Mouse (Mus musculus): ENCODE data around the gene Ppp6r3. TPM values are rescaled to one million over a fixed set of nuclear protein-coding genes. Genes with fewer than 3 reads are reported as not detected.
A peak's percentile ranks its signal among the peaks of the same experiment; 100 is the strongest.

Gene Ppp6r3
- polyA plus RNA-seq, 1 experiment from 2014 or later = 41.3 TPM

DNA sequence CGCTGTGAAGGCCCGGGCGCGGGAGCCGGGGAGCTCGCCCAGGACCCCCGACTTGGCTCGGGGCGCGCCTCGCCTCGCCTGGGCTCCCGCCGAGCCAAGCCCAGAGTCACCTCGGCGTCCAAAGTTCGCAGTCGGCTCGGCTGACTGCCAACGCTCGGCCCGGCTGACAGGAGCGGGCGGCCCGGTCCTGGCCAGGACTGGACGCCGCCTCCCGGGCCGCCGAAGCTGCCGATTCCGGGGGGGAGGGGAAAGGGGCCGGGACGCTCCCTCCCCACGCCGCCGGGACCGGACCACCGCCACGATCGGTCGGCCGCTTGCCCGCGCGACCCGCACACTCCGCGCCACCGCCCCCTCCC lies 295 bp downstream of the Ppp6r3 start:
- Histone ChIP-seq H3K4me3 (peak overlapping the region; percentile 87), H3K9ac (peak overlapping the region; percentile 86), H3K9me3 (replicated peaks) (no peaks in the 10 kb centered on the region), H3K4me1 (replicated peaks) (peaks cover 43% of the 10 kb centered on the region), H3K27ac (peak overlapping the region; percentile 97), H3K27me3 (no peaks in the 10 kb centered on the region), H3K4me2 (peak overlapping the region; percentile 67), H3K36me3 (no peaks in the 10 kb centered on the region)
- under 1% methylated on average over 45 of the region's 50 CpGs for WGBS
- ATAC-seq (replicated peaks; ENCODE audit: insufficient number of reproducible peaks, insufficient read depth, low FRiP score, low read depth) = peak; percentile 48

GRCm38 (mm10) chr19:3574593-3575094 lies 905 bp downstream of the Ppp6r3 start:
- WGBS = 2% methylated on average over 9 of the region's 9 CpGs
- peaks cover 46% of the 10 kb centered on the region for H3K4me1 ChIP-seq (replicated peaks)
- ATAC-seq (replicated peaks; ENCODE audit: insufficient number of reproducible peaks, insufficient read depth, low FRiP score, low read depth) = no peak
- no peaks in the 10 kb centered on the region for H3K27me3 ChIP-seq
- H3K9ac ChIP-seq = peak overlapping the region; percentile 86
- H3K4me3 ChIP-seq = peak overlapping the region; percentile 87
- H3K36me3 ChIP-seq = no peaks in the 10 kb centered on the region
- H3K9me3 ChIP-seq (replicated peaks) = no peaks in the 10 kb centered on the region
- peak overlapping the region; percentile 97 for H3K27ac ChIP-seq
- H3K4me2 ChIP-seq = peak overlapping the region; percentile 67

GRCm38 (mm10) chr19:3564309-3564708 lies 11.2 kb downstream of the Ppp6r3 start:
- no peaks in the 10 kb centered on the region for H3K27me3 ChIP-seq
- H3K9me3 ChIP-seq (replicated peaks) = no peaks in the 10 kb centered on the region
- H3K4me2 ChIP-seq = peak overlapping the region; percentile 54
- 26% methylated on average over 3 of the region's 3 CpGs for WGBS
- H3K27ac ChIP-seq = peak overlapping the region; percentile 87
- 0 out of 2 replicates have a peak overlapping the region, but pooled peaks have one; percentile 29 for H3K9ac ChIP-seq
- no peak overlapping the region for H3K4me3 ChIP-seq
- no peaks in the 10 kb centered on the region for H3K36me3 ChIP-seq
- H3K4me1 ChIP-seq (replicated peaks) = peaks cover 55% of the 10 kb centered on the region
- peak; percentile 83 for ATAC-seq (replicated peaks; ENCODE audit: insufficient number of reproducible peaks, insufficient read depth, low FRiP score, low read depth)

GRCm38 (mm10) chr19:3562752-3563151 lies 12.8 kb downstream of the Ppp6r3 start:
- H3K36me3 ChIP-seq = no peaks in the 10 kb centered on the region
- no peak overlapping the region for H3K4me2 ChIP-seq
- H3K9me3 ChIP-seq (replicated peaks) = no peaks in the 10 kb centered on the region
- no peaks in the 10 kb centered on the region for H3K27me3 ChIP-seq
- WGBS = 77% methylated on average over 6 of the region's 6 CpGs
- H3K27ac ChIP-seq = no peak overlapping the region
- peaks cover 43% of the 10 kb centered on the region for H3K4me1 ChIP-seq (replicated peaks)
- ATAC-seq (replicated peaks; ENCODE audit: insufficient number of reproducible peaks, insufficient read depth, low FRiP score, low read depth) = no peak
- no peak overlapping the region for H3K4me3 ChIP-seq
- no peak overlapping the region for H3K9ac ChIP-seq

GRCm38 (mm10) chr19:3562298-3562697 lies 13.3 kb downstream of the Ppp6r3 start:
- 91% methylated on average over 2 of the region's 2 CpGs for WGBS
- H3K27me3 ChIP-seq = no peaks in the 10 kb centered on the region
- ATAC-seq (replicated peaks; ENCODE audit: insufficient number of reproducible peaks, insufficient read depth, low FRiP score, low read depth) = no peak

GRCm38 (mm10) chr19:3556169-3556827 lies 19.3 kb downstream of the Ppp6r3 start:
- H3K4me1 ChIP-seq (replicated peaks) = peaks cover 15% of the 10 kb centered on the region
- H3K27ac ChIP-seq = no peak overlapping the region
- WGBS = 85% methylated on average over 2 of the region's 2 CpGs
- no peak overlapping the region for H3K4me2 ChIP-seq
- no peak overlapping the region for H3K4me3 ChIP-seq
- no peaks in the 10 kb centered on the region for H3K36me3 ChIP-seq
- no peaks in the 10 kb centered on the region for H3K9me3 ChIP-seq (replicated peaks)
- no peak for ATAC-seq (replicated peaks; ENCODE audit: insufficient number of reproducible peaks, insufficient read depth, low FRiP score, low read depth)
- no peaks in the 10 kb centered on the region for H3K27me3 ChIP-seq
- H3K9ac ChIP-seq = no peak overlapping the region

More at GRCm38 (mm10) chr19:3562298-3562697, 13.3 kb downstream of the Ppp6r3 start:
- H3K36me3 ChIP-seq = no peaks in the 10 kb centered on the region
- H3K27ac ChIP-seq = no peak overlapping the region
- no peaks in the 10 kb centered on the region for H3K9me3 ChIP-seq (replicated peaks)
- H3K4me3 ChIP-seq = no peak overlapping the region
- no peak overlapping the region for H3K9ac ChIP-seq
- H3K4me2 ChIP-seq = no peak overlapping the region
- H3K4me1 ChIP-seq (replicated peaks) = peaks cover 40% of the 10 kb centered on the region

GRCm38 (mm10) chr19:3554785-3555184 lies 20.8 kb downstream of the Ppp6r3 start:
- no peak for ATAC-seq (replicated peaks; ENCODE audit: insufficient number of reproducible peaks, insufficient read depth, low FRiP score, low read depth)
- WGBS = 87% methylated on average over 8 of the region's 8 CpGs

DNA sequence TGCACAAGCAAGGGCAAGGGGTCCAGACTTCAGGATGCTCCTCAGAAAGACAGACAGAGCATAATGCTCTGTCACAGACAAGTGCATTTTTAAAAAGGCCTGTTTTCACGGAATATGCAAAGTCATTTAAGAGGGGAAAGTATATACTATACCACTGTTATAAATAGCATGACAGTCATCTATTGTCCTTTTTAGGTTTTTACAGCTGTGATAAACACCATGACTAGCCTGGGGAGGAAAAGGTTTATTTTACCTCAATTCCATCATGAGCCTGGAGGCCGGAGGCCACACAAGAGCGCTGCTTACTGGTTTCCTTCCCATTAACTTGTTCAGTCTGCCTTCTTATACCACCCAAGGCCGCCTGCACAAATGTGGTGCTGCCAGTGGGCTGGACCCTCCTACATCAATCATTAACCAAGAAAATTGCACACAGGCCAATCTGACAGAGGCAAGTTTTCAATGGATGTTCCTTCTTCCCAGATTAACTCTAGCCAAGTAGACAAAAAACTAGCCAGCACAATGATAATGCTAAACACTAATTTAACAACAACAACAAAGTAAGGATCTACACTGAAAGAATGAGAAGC lies 23.9 kb downstream of the Ppp6r3 start:
- WGBS = 62% methylated on average over 4 of the region's 4 CpGs
- H3K4me2 ChIP-seq = no peak overlapping the region
- H3K27ac ChIP-seq = no peak overlapping the region
- no peak overlapping the region for H3K4me3 ChIP-seq
- no peaks in the 10 kb centered on the region for H3K27me3 ChIP-seq
- ATAC-seq (replicated peaks; ENCODE audit: insufficient number of reproducible peaks, insufficient read depth, low FRiP score, low read depth) = no peak
- no peaks in the 10 kb centered on the region for H3K9me3 ChIP-seq (replicated peaks)
- peaks cover 17% of the 10 kb centered on the region for H3K4me1 ChIP-seq (replicated peaks)
- no peak overlapping the region for H3K9ac ChIP-seq
- no peaks in the 10 kb centered on the region for H3K36me3 ChIP-seq

More at GRCm38 (mm10) chr19:3554785-3555184, 20.8 kb downstream of the Ppp6r3 start:
- Histone ChIP-seq H3K4me2 (no peak overlapping the region), H3K4me1 (replicated peaks) (peaks cover 13% of the 10 kb centered on the region), H3K4me3 (no peak overlapping the region), H3K27ac (no peak overlapping the region), H3K36me3 (no peaks in the 10 kb centered on the region), H3K9ac (no peak overlapping the region), H3K9me3 (replicated peaks) (no peaks in the 10 kb centered on the region), H3K27me3 (no peaks in the 10 kb centered on the region)

GRCm38 (mm10) chr19:3550101-3550500 lies 25.4 kb downstream of the Ppp6r3 start:
- Histone ChIP-seq H3K27ac (no peak overlapping the region), H3K4me2 (no peak overlapping the region), H3K9me3 (replicated peaks) (no peaks in the 10 kb centered on the region), H3K9ac (no peak overlapping the region), H3K27me3 (no peaks in the 10 kb centered on the region), H3K4me1 (replicated peaks) (peaks cover 15% of the 10 kb centered on the region), H3K36me3 (no peaks in the 10 kb centered on the region), H3K4me3 (no peak overlapping the region)
- ATAC-seq (replicated peaks; ENCODE audit: insufficient number of reproducible peaks, insufficient read depth, low FRiP score, low read depth) = no peak
- 95% methylated on average over 1 of the region's 1 CpGs for WGBS

- Histone ChIP-seq H3K9ac (no peak overlapping the region), H3K36me3 (no peaks in the 10 kb centered on the region), H3K27ac (no peak overlapping the region), H3K4me1 (replicated peaks) (peaks cover 14% of the 10 kb centered on the region), H3K9me3 (replicated peaks) (no peaks in the 10 kb centered on the region), H3K27me3 (no peaks in the 10 kb centered on the region), H3K4me3 (no peak overlapping the region), H3K4me2 (no peak overlapping the region)
- no peak for ATAC-seq (replicated peaks; ENCODE audit: insufficient number of reproducible peaks, insufficient read depth, low FRiP score, low read depth)
- 80% methylated on average over 1 of the region's 1 CpGs for WGBS
Observed at GRCm38 (mm10) chr19:3549263-3549662, 26.3 kb downstream of the Ppp6r3 start.

DNA sequence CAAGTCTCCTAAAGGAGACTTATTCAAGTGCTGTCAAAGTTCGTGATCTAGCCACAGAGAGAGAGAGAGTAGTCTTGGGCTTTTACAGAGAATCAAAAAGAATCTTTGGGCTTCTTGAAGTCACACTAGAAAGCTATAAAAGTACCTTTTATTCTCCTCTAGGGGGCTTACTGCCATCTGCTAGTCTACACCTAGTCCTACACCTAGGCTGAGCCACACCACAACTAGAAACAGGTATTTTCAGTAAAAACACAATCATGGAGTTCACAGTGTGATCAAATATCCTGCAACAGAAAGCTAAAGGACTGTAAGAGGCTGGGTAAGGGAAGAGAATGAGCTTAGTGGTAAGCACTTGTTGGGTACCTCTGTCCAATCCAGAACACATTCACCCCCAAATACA lies 27.2 kb downstream of the Ppp6r3 start:
- Histone ChIP-seq H3K27ac (no peak overlapping the region), H3K4me1 (replicated peaks) (peaks cover 19% of the 10 kb centered on the region), H3K27me3 (no peaks in the 10 kb centered on the region), H3K36me3 (0 out of 2 replicates have a peak, but pooled peaks cover under 1% of the 10 kb centered on the region), H3K4me3 (no peak overlapping the region), H3K9me3 (replicated peaks) (no peaks in the 10 kb centered on the region), H3K9ac (no peak overlapping the region), H3K4me2 (no peak overlapping the region)
- WGBS = 88% methylated on average over 1 of the region's 1 CpGs
- ATAC-seq (replicated peaks; ENCODE audit: insufficient number of reproducible peaks, insufficient read depth, low FRiP score, low read depth) = no peak

DNA sequence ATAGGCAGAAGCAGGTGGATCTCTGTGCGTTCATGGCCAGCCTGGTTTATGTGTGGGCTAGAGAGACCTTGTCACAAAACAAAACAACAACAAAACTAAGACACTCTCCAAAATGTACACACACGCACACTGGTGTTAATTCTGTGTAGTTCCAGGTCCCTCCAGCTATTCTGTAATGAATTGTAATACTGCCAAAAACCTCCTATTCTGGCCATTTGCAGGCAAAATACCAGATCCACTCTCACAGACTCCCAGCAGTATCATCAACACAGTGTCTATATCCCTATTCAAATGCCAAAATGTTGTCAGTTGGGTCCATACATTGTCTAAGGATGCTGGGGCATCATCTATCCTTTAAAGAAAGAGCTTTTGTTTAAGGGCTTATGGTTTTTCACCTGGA lies 30.6 kb downstream of the Ppp6r3 start:
- Histone ChIP-seq H3K9me3 (replicated peaks) (no peaks in the 10 kb centered on the region), H3K9ac (no peak overlapping the region), H3K4me3 (no peak overlapping the region), H3K36me3 (0 out of 2 replicates have a peak, but pooled peaks cover 4% of the 10 kb centered on the region), H3K4me1 (replicated peaks) (peaks cover 12% of the 10 kb centered on the region), H3K27me3 (no peaks in the 10 kb centered on the region), H3K4me2 (no peak overlapping the region), H3K27ac (no peak overlapping the region)
- WGBS = 91% methylated on average over 2 of the region's 2 CpGs
- no peak for ATAC-seq (replicated peaks; ENCODE audit: insufficient number of reproducible peaks, insufficient read depth, low FRiP score, low read depth)
